Mouse (Mus musculus): ENCODE measurements around the gene Kcne1. TPM values are rescaled to one million over a fixed set of nuclear protein-coding genes. Genes with fewer than 3 reads are reported as not detected.
A peak's percentile ranks its signal among the peaks of the same experiment; 100 is the strongest.

Kcne1 gene
- total and polyA plus RNA-seq, 3 experiments: 6.9 to 36.5 (median 11.6) TPM

GRCm38 (mm10) chr16:92316049-92316738, 43.1 kb downstream of the Kcne1 start:
- DNase-seq: no peak
- H3K4me1 ChIP-seq (ENCODE audit: control insufficient read depth, insufficient read depth, low read length): no peaks in the 10 kb centered on the region
- H3K27me3 ChIP-seq (ENCODE audit: control insufficient read depth, insufficient read depth, low read length): no peaks in the 10 kb centered on the region
- no peak for TF ChIP-seq POLR2A (IDR thresholded peaks at IDR 0.05; ENCODE audit: insufficient read depth, low read depth, low read length)
- TF ChIP-seq EP300 (IDR thresholded peaks at IDR 0.05; ENCODE audit: insufficient read depth, low read depth, low read length): no peak
- no peak for TF ChIP-seq CTCF (IDR thresholded peaks at IDR 0.05)
- H3K9ac ChIP-seq (ENCODE audit: low read depth, low read length): no peak overlapping the region
- no peak overlapping the region for H3K27ac ChIP-seq
- H3K4me3 ChIP-seq: no peak overlapping the region
- intact Hi-C loops (cut with DNase I): no loop called here
- H3K79me2 ChIP-seq (replicated peaks; ENCODE audit: control insufficient read depth, insufficient read depth, low read length): no peaks in the 10 kb centered on the region
- H3K36me3 ChIP-seq (ENCODE audit: control insufficient read depth, insufficient read depth, low read length): no peaks in the 10 kb centered on the region
- WGBS: 89% methylated on average over 7 of the region's 7 CpGs

- H3K4me3 ChIP-seq: no peak overlapping the region
- 41% methylated on average over 13 of the region's 13 CpGs for WGBS
- peak; percentile 24 to 32 for DNase-seq
- no peaks in the 10 kb centered on the region for H3K36me3 ChIP-seq (ENCODE audit: control insufficient read depth, insufficient read depth, low read length)
- no peak overlapping the region for H3K27ac ChIP-seq
- no peak overlapping the region for H3K9ac ChIP-seq (ENCODE audit: low read depth, low read length)
- intact Hi-C loops (cut with DNase I): loop anchor here (1.0 to 5.0 kb wide), 2 partner anchors 143 to 163 kb away; no protein-coding TSS in a partner anchor
- H3K4me1 ChIP-seq (ENCODE audit: control insufficient read depth, insufficient read depth, low read length): no peaks in the 10 kb centered on the region
- TF ChIP-seq POLR2A (IDR thresholded peaks at IDR 0.05; ENCODE audit: insufficient read depth, low read depth, low read length): no peak
- peak; percentile 90 for TF ChIP-seq CTCF (IDR thresholded peaks at IDR 0.05)
- TF ChIP-seq EP300 (IDR thresholded peaks at IDR 0.05; ENCODE audit: insufficient read depth, low read depth, low read length): 0 out of 2 replicates have a peak, but pooled peaks have one; percentile 37
- no peaks in the 10 kb centered on the region for H3K27me3 ChIP-seq (ENCODE audit: control insufficient read depth, insufficient read depth, low read length)
- H3K79me2 ChIP-seq (replicated peaks; ENCODE audit: control insufficient read depth, insufficient read depth, low read length): no peaks in the 10 kb centered on the region
These were observed 45.1 kb downstream of the Kcne1 start for GRCm38 (mm10) chr16:92313953-92314741.

- intact Hi-C loops (cut with DNase I): no loop called here
- no peak for TF ChIP-seq CTCF (IDR thresholded peaks at IDR 0.05)
- no peak for TF ChIP-seq POLR2A (IDR thresholded peaks at IDR 0.05; ENCODE audit: insufficient read depth, low read depth, low read length)
- TF ChIP-seq EP300 (IDR thresholded peaks at IDR 0.05; ENCODE audit: insufficient read depth, low read depth, low read length): no peak
These were observed 50.1 kb downstream of the Kcne1 start for GRCm38 (mm10) chr16:92309126-92309525.

GRCm38 (mm10) chr16:92307947-92308346, 51.3 kb downstream of the Kcne1 start:
- H3K27ac ChIP-seq: no peak overlapping the region
- no peak for DNase-seq
- no peak overlapping the region for H3K9ac ChIP-seq (ENCODE audit: low read depth, low read length)
- 54% methylated on average over 3 of the region's 3 CpGs for WGBS
- no peaks in the 10 kb centered on the region for H3K79me2 ChIP-seq (replicated peaks; ENCODE audit: control insufficient read depth, insufficient read depth, low read length)
- no peak overlapping the region for H3K4me3 ChIP-seq
- H3K36me3 ChIP-seq (ENCODE audit: control insufficient read depth, insufficient read depth, low read length): no peaks in the 10 kb centered on the region
- intact Hi-C loops (cut with DNase I): no loop called here
- no peak for TF ChIP-seq POLR2A (IDR thresholded peaks at IDR 0.05; ENCODE audit: insufficient read depth, low read depth, low read length)
- peak; percentile 37 for TF ChIP-seq CTCF (IDR thresholded peaks at IDR 0.05)
- no peaks in the 10 kb centered on the region for H3K4me1 ChIP-seq (ENCODE audit: control insufficient read depth, insufficient read depth, low read length)
- H3K27me3 ChIP-seq (ENCODE audit: control insufficient read depth, insufficient read depth, low read length): no peaks in the 10 kb centered on the region

More at GRCm38 (mm10) chr16:92309126-92309525, 50.1 kb downstream of the Kcne1 start:
- Histone ChIP-seq H3K27ac (no peak overlapping the region), H3K27me3 (ENCODE audit: control insufficient read depth, insufficient read depth, low read length) (no peaks in the 10 kb centered on the region), H3K9ac (ENCODE audit: low read depth, low read length) (no peak overlapping the region), H3K36me3 (ENCODE audit: control insufficient read depth, insufficient read depth, low read length) (no peaks in the 10 kb centered on the region), H3K79me2 (replicated peaks; ENCODE audit: control insufficient read depth, insufficient read depth, low read length) (no peaks in the 10 kb centered on the region), H3K4me1 (ENCODE audit: control insufficient read depth, insufficient read depth, low read length) (no peaks in the 10 kb centered on the region), H3K4me3 (no peak overlapping the region)
- WGBS: 68% methylated on average over 4 of the region's 4 CpGs
- DNase-seq: no peak

- Histone ChIP-seq H3K4me1 (ENCODE audit: control insufficient read depth, insufficient read depth, low read length) (peaks cover 9% of the 10 kb centered on the region), H3K27ac (no peak overlapping the region), H3K27me3 (ENCODE audit: control insufficient read depth, insufficient read depth, low read length) (no peaks in the 10 kb centered on the region), H3K9ac (ENCODE audit: low read depth, low read length) (no peak overlapping the region), H3K36me3 (ENCODE audit: control insufficient read depth, insufficient read depth, low read length) (no peaks in the 10 kb centered on the region; the same call in 1 of the 2 replicates), H3K4me3 (no peak overlapping the region), H3K79me2 (replicated peaks; ENCODE audit: control insufficient read depth, insufficient read depth, low read length) (no peaks in the 10 kb centered on the region)
- TF ChIP-seq POLR2A (IDR thresholded peaks at IDR 0.05; ENCODE audit: insufficient read depth, low read depth, low read length) (no peak), CTCF (IDR thresholded peaks at IDR 0.05) (peak; percentile 41)
- no peak for DNase-seq
- 92% methylated on average over 2 of the region's 2 CpGs for whole genome bisulfite sequencing
- intact Hi-C loops (cut with DNase I): no loop called here
These were observed 53.7 kb downstream of the Kcne1 start for GRCm38 (mm10) chr16:92305519-92305918.

- Histone ChIP-seq H3K4me3 (peak overlapping the region; percentile 75; the same call in 1 of the 2 replicates), H3K9ac (ENCODE audit: low read depth, low read length) (0 out of 2 replicates have a peak overlapping the region, but pooled peaks have one; percentile 35), H3K79me2 (replicated peaks; ENCODE audit: control insufficient read depth, insufficient read depth, low read length) (no peaks in the 10 kb centered on the region), H3K27ac (peak overlapping the region; percentile 93), H3K27me3 (ENCODE audit: control insufficient read depth, insufficient read depth, low read length) (no peaks in the 10 kb centered on the region), H3K36me3 (ENCODE audit: control insufficient read depth, insufficient read depth, low read length) (no peaks in the 10 kb centered on the region; the same call in 1 of the 2 replicates), H3K4me1 (ENCODE audit: control insufficient read depth, insufficient read depth, low read length) (peaks cover 10% of the 10 kb centered on the region)
- intact Hi-C loops (cut with DNase I): loop anchor here (5.0 kb wide), 1 partner anchor 575 kb away; the partner anchor contains the start of genes Cryzl1 and Itsn1
- TF ChIP-seq POLR2A (IDR thresholded peaks at IDR 0.05; ENCODE audit: insufficient read depth, low read depth, low read length) (no peak), CTCF (IDR thresholded peaks at IDR 0.05) (no peak), EP300 (IDR thresholded peaks at IDR 0.05; ENCODE audit: insufficient read depth, low read depth, low read length) (no peak)
- WGBS: 31% methylated on average over 5 of the region's 5 CpGs
- no peak for DNase-seq
These were observed 56.8 kb downstream of the Kcne1 start for GRCm38 (mm10) chr16:92302506-92302905.

All from heart, adult 2 months (tissue).